Comparison of ENCODE assay signal across 32 mouse cellular contexts in genomic region chr7:127714816-127715215, GRCm38 (mm10). TPM values are rescaled to one million over a fixed set of nuclear protein-coding genes. Genes with fewer than 3 reads are reported as not detected.
"Had no signal": no experiment of that assay in that cellular context is flagged by ENCODE, and none has a peak within 500 bp of the region (broad histone marks: within the 10 kb centered on the region; RNA-seq: fewer than 3 reads in every experiment).

No protein-coding gene starts in this region.

- H3K4me2 ChIP-seq: heart, embryonic 11.5 days; heart, embryonic 13.5 days; heart, embryonic 15.5 days; hindbrain, embryonic 12.5 days; hindbrain, embryonic 14.5 days; intestine, embryonic 15.5 days; limb, embryonic 15.5 days; liver, embryonic 12.5 days had no signal

- H3K27me3 ChIP-seq: intestine, embryonic 15.5 days; limb, embryonic 15.5 days had no signal

- ATAC-seq: hindbrain, embryonic 16.5 days; inflammation-experienced regulatory T-cells, adult 6 months; intestine, embryonic 15.5 days; intestine, postnatal 0 days; liver, embryonic 12.5 days had no signal

- DNase-seq: gastrocnemius, postnatal 14 days; heart, adult 2 months; heart, postnatal 14 days; heart, postnatal 4 days; kidney, adult 18-20 months; kidney, adult 8-10 months; kidney, postnatal 10 days; kidney, postnatal 4 days; lung, adult 18-20 months had no signal

- H3K9ac ChIP-seq: heart, embryonic 13.5 days; heart, embryonic 15.5 days; hindbrain, embryonic 12.5 days; hindbrain, embryonic 14.5 days; intestine, embryonic 15.5 days; limb, embryonic 15.5 days; liver, embryonic 12.5 days; liver, embryonic 14.5 days had no signal

- H3K9me3 ChIP-seq: heart, embryonic 13.5 days; heart, embryonic 15.5 days; hindbrain, embryonic 10.5 days; hindbrain, embryonic 12.5 days; intestine, embryonic 15.5 days; limb, embryonic 15.5 days; liver, embryonic 12.5 days had no signal

- H3K4me3 ChIP-seq: heart, adult 2 months; heart, embryonic 13.5 days; heart, embryonic 15.5 days; hindbrain, embryonic 10.5 days; hindbrain, embryonic 12.5 days; intestine, embryonic 15.5 days; layer of hippocampus, adult 2 months; left cerebral cortex, adult 2 months; limb, embryonic 15.5 days; liver, embryonic 12.5 days had no signal

- H3K27ac ChIP-seq: heart, adult 2 months; heart, embryonic 13.5 days; heart, embryonic 15.5 days; hindbrain, embryonic 10.5 days; hindbrain, embryonic 12.5 days; hindbrain, embryonic 14.5 days; intestine, embryonic 15.5 days; layer of hippocampus, adult 2 months; left cerebral cortex, adult 2 months; limb, embryonic 15.5 days; liver, embryonic 12.5 days; liver, embryonic 14.5 days had no signal

- H3K36me3 ChIP-seq: heart, embryonic 15.5 days; hindbrain, embryonic 10.5 days; hindbrain, embryonic 12.5 days; intestine, embryonic 15.5 days; liver, embryonic 12.5 days had no signal

RNA-seq across cellular contexts. Expression of gene Ctf1, which starts 2.3 kb away (rescaled TPM):
- polyA plus RNA-seq: inflammation-experienced regulatory T-cells, adult 6 months had no signal

RNA-seq across cellular contexts. Expression of gene Ctf2, which starts 17.1 kb away (rescaled TPM):
- total RNA-seq: gastrocnemius, adult 8-10 months; gastrocnemius, postnatal 14 days; gastrocnemius, postnatal 4 days; heart, adult 2 months; heart, postnatal 14 days; heart, postnatal 4 days; layer of hippocampus, adult 2 months; layer of hippocampus, postnatal 10 days; layer of hippocampus, postnatal 25 days; left cerebral cortex, adult 2 months; left cerebral cortex, postnatal 14 days; left cerebral cortex, postnatal 36 days; liver, adult 2 months had no signal
- polyA plus RNA-seq: heart, adult 2 months; heart, embryonic 11.5 days; heart, embryonic 13.5 days; heart, postnatal 0 days; hindbrain, embryonic 12.5 days; inflammation-experienced regulatory T-cells, adult 6 months; intestine, postnatal 0 days; liver, adult 2 months had no signal
